Mouse (Mus musculus): ENCODE data around the gene Stoml2. TPM values are rescaled to one million over a fixed set of nuclear protein-coding genes. Genes with fewer than 3 reads are reported as not detected.
A peak's percentile ranks its signal among the peaks of the same experiment; 100 is the strongest.

Stoml2 gene
- total RNA-seq, 1 experiment = 279 TPM

- peak; percentile 93 for DNase-seq (ENCODE audit: low read depth, low spot score)
- Histone ChIP-seq H3K4me1 (ENCODE audit: control insufficient read depth in 2 of 2, insufficient read depth in 2 of 2, low read length in 2 of 2, poor library complexity in 1 of 2) (peaks cover 2 to 18% of the 10 kb centered on the region in 2 experiments; a peak in 3 of 4 replicates), H3K27ac (ENCODE audit: insufficient read depth, low read depth, low read length, poor library complexity, severe bottlenecking) (peak within 1 kb of the TSS; percentile 88), H3K36me3 (ENCODE audit: control insufficient read depth, insufficient read depth, low read length, poor library complexity, severe bottlenecking) (peaks cover 33% of the 10 kb centered on the region), H3K9ac (ENCODE audit: insufficient read depth, low read depth, low read length, poor library complexity, severe bottlenecking) (peak within 1 kb of the TSS; percentile 93), H3K4me3 (ENCODE audit: insufficient read depth in 1 of 2, low read depth in 1 of 2, low read length in 2 of 2, poor library complexity in 1 of 2, severe bottlenecking in 1 of 2) (peak within 1 kb of the TSS; percentile 93 to 98), H3K9me3 (ENCODE audit: control insufficient read depth, insufficient read depth, low read depth, low read length) (no peaks in the 10 kb centered on the region)
- peak; percentile 78 for TF ChIP-seq ZNF384 (IDR thresholded peaks at IDR 0.05; ENCODE audit: low read depth, low read length)
- no peak for TF ChIP-seq MAFK (IDR thresholded peaks at IDR 0.05; ENCODE audit: insufficient read depth, low read depth, low read length)
- peak; percentile 78 for TF ChIP-seq HCFC1 (IDR thresholded peaks at IDR 0.05; ENCODE audit: borderline replicate concordance, insufficient read depth, low read length)
- TF ChIP-seq ZC3H11A (IDR thresholded peaks at IDR 0.05; ENCODE audit: borderline replicate concordance, low read depth, low read length) = no peak
- no peak for TF ChIP-seq CHD2 (IDR thresholded peaks at IDR 0.05; ENCODE audit: low read depth, low read length)
- in situ Hi-C loops (cut with MboI; ENCODE audit: low sequenced_read_pairs in 2 of 2, unreplicated experiment in 2 of 2) = no loop called here
Measured at GRCm38 (mm10) chr4:43025084-43025960, 6.2 kb downstream of the Stoml2 start, which contains the start of gene Pigo. Gene Pigo, minus strand, starts transcription at chr4:43025819.

DNA sequence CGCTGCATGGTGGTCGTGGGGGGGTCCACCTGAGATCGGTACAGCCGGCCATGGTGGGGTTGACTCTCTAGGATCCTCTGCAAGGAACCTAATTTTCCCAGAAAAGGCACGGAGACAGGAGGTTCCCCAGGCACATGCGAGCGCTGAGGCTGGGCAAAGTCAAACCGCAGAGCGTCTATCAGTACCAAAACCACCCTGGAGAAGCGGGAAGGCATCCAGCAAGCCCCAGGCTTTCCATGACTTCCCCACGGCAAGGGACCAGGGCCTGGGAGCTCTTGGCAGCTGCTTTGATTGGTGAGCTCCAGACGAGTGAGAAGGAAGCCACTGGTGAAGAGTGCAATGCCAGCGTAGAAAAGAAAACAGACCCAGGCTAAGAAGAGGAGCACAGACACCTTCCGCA is 6.8 kb downstream of the Stoml2 start:
- TF ChIP-seq ZC3H11A (IDR thresholded peaks at IDR 0.05; ENCODE audit: borderline replicate concordance, low read depth, low read length) (no peak), CHD2 (IDR thresholded peaks at IDR 0.05; ENCODE audit: low read depth, low read length) (no peak), ZNF384 (IDR thresholded peaks at IDR 0.05; ENCODE audit: low read depth, low read length) (no peak), MAFK (IDR thresholded peaks at IDR 0.05; ENCODE audit: insufficient read depth, low read depth, low read length) (no peak), HCFC1 (IDR thresholded peaks at IDR 0.05; ENCODE audit: borderline replicate concordance, insufficient read depth, low read length) (no peak)
- Histone ChIP-seq H3K27ac (ENCODE audit: insufficient read depth, low read depth, low read length, poor library complexity, severe bottlenecking) (no peak overlapping the region), H3K4me1 (ENCODE audit: control insufficient read depth in 2 of 2, insufficient read depth in 2 of 2, low read length in 2 of 2, poor library complexity in 1 of 2) (peaks cover 2 to 21% of the 10 kb centered on the region in 2 experiments; a peak in 3 of 4 replicates), H3K9ac (ENCODE audit: insufficient read depth, low read depth, low read length, poor library complexity, severe bottlenecking) (peak overlapping the region; percentile 72; the same call in 1 of the 2 replicates), H3K36me3 (ENCODE audit: control insufficient read depth, insufficient read depth, low read length, poor library complexity, severe bottlenecking) (peaks cover 36% of the 10 kb centered on the region), H3K4me3 (ENCODE audit: insufficient read depth in 1 of 2, low read depth in 1 of 2, low read length in 2 of 2, poor library complexity in 1 of 2, severe bottlenecking in 1 of 2) (peak overlapping the region; percentile 93 to 98), H3K9me3 (ENCODE audit: control insufficient read depth, insufficient read depth, low read depth, low read length) (no peaks in the 10 kb centered on the region)
- in situ Hi-C loops (cut with MboI; ENCODE audit: low sequenced_read_pairs in 2 of 2, unreplicated experiment in 2 of 2) = no loop called here
- DNase-seq (ENCODE audit: low read depth, low spot score) = no peak

GRCm38 (mm10) chr4:43021341-43021740 is 10.2 kb downstream of the Stoml2 start:
- TF ChIP-seq HCFC1 (IDR thresholded peaks at IDR 0.05; ENCODE audit: borderline replicate concordance, insufficient read depth, low read length) = no peak
- peaks cover 40% of the 10 kb centered on the region for H3K36me3 ChIP-seq (ENCODE audit: control insufficient read depth, insufficient read depth, low read length, poor library complexity, severe bottlenecking)
- in situ Hi-C loops (cut with MboI; ENCODE audit: low sequenced_read_pairs in 2 of 2, unreplicated experiment in 2 of 2) = no loop called here

GRCm38 (mm10) chr4:43020876-43021275 is 10.6 kb downstream of the Stoml2 start:
- Histone ChIP-seq H3K4me3 (ENCODE audit: insufficient read depth in 1 of 2, low read depth in 1 of 2, low read length in 2 of 2, poor library complexity in 1 of 2, severe bottlenecking in 1 of 2) (peak overlapping the region; percentile 12 to 32; a peak in 3 of 4 replicates), H3K9me3 (ENCODE audit: control insufficient read depth, insufficient read depth, low read depth, low read length) (no peaks in the 10 kb centered on the region), H3K27ac (ENCODE audit: insufficient read depth, low read depth, low read length, poor library complexity, severe bottlenecking) (no peak overlapping the region), H3K4me1 (ENCODE audit: control insufficient read depth in 2 of 2, insufficient read depth in 2 of 2, low read length in 2 of 2, poor library complexity in 1 of 2) (peaks cover 2 to 21% of the 10 kb centered on the region in 2 experiments; a peak in 3 of 4 replicates), H3K9ac (ENCODE audit: insufficient read depth, low read depth, low read length, poor library complexity, severe bottlenecking) (peak overlapping the region; percentile 13), H3K36me3 (ENCODE audit: control insufficient read depth, insufficient read depth, low read length, poor library complexity, severe bottlenecking) (peaks cover 40% of the 10 kb centered on the region)
- in situ Hi-C loops (cut with MboI; ENCODE audit: low sequenced_read_pairs in 2 of 2, unreplicated experiment in 2 of 2) = no loop called here
- no peak for DNase-seq (ENCODE audit: low read depth, low spot score)
- TF ChIP-seq MAFK (IDR thresholded peaks at IDR 0.05; ENCODE audit: insufficient read depth, low read depth, low read length) (no peak), ZNF384 (IDR thresholded peaks at IDR 0.05; ENCODE audit: low read depth, low read length) (no peak), ZC3H11A (IDR thresholded peaks at IDR 0.05; ENCODE audit: borderline replicate concordance, low read depth, low read length) (no peak), HCFC1 (IDR thresholded peaks at IDR 0.05; ENCODE audit: borderline replicate concordance, insufficient read depth, low read length) (no peak)

More at GRCm38 (mm10) chr4:43021341-43021740, 10.2 kb downstream of the Stoml2 start:
- H3K9ac ChIP-seq (ENCODE audit: insufficient read depth, low read depth, low read length, poor library complexity, severe bottlenecking) = peak overlapping the region; percentile 13; the same call in 1 of the 2 replicates
- H3K4me3 ChIP-seq (ENCODE audit: insufficient read depth in 1 of 2, low read depth in 1 of 2, low read length in 2 of 2, poor library complexity in 1 of 2, severe bottlenecking in 1 of 2) = peak overlapping the region in 1 of 2 experiments; percentile 32; a peak in 1 of 4 replicates
- H3K4me1 ChIP-seq (ENCODE audit: control insufficient read depth in 2 of 2, insufficient read depth in 2 of 2, low read length in 2 of 2, poor library complexity in 1 of 2) = peaks cover 2 to 21% of the 10 kb centered on the region in 2 experiments; a peak in 3 of 4 replicates
- no peak for DNase-seq (ENCODE audit: low read depth, low spot score)
- H3K27ac ChIP-seq (ENCODE audit: insufficient read depth, low read depth, low read length, poor library complexity, severe bottlenecking) = no peak overlapping the region
- H3K9me3 ChIP-seq (ENCODE audit: control insufficient read depth, insufficient read depth, low read depth, low read length) = no peaks in the 10 kb centered on the region
